Mouse (Mus musculus): Measurements from ENCODE around the gene Cnga1. TPM values are rescaled to one million over a fixed set of nuclear protein-coding genes. Genes with fewer than 3 reads are reported as not detected.

Cnga1 gene
- polyA plus RNA-seq, 1 experiment from 2014 or later, result not detected

DNA sequence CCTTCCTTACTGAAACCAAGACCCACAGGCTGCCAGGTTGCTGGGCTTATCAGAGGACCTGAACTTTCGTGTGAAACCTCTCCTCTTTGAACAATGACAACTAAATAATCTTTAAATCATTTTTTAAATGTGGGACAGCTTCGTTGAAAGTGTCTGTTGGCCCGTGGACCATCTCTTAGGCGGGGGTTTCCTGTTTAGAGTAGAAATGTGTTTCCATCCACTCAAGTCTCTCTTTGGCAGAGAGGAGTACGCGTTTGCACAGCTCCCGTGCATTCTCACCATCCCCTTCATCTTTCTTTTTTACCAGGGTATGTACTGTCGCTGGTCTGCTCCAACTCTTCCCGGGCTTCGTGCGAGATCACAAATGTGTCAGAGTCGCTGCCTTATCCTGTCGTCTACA is 14.3 kb upstream of the Cnga1 start:
- Histone ChIP-seq H3K27me3 (no peaks in the 10 kb centered on the region), H3K9ac (no peak overlapping the region), H3K4me3 (no peak overlapping the region), H3K4me1 (no peaks in the 10 kb centered on the region), H3K4me2 (replicated peaks) (no peak overlapping the region), H3K36me3 (no peaks in the 10 kb centered on the region), H3K9me3 (no peaks in the 10 kb centered on the region), H3K27ac (no peak overlapping the region)
- ATAC-seq (ENCODE audit: insufficient number of reproducible peaks, insufficient read depth, low FRiP score, low TSS enrichment), result no peak
- 84% methylated on average over 13 of the region's 13 CpGs for WGBS

DNA sequence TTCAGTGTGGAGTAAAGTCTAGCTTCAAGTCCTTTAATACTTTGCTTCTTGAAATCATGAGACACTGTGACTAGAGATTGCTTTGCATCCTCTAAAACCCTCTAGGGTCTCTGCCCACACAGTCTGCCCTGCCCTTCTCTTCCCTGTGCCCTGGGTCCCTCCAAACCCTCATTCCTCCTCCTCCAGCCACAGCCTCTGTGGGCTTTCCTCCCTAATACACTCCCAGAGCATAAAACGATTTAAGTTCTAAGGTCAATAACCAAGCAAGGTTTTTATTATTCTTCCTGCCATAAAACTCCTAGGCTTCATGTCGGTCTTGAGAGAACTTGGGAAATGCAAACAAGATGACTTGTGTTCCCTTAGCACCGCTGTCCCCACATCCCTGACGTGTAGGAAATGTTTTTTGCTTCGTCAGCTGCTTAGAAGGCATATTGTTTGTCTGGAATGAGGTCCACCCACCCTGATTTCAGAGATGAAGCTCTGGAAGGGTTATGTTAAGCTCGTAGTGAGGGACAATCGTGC is 12.3 kb upstream of the Cnga1 start:
- no peak for ATAC-seq (ENCODE audit: insufficient number of reproducible peaks, insufficient read depth, low FRiP score, low TSS enrichment)
- Histone ChIP-seq H3K4me2 (replicated peaks) (no peak overlapping the region), H3K4me1 (no peaks in the 10 kb centered on the region), H3K36me3 (no peaks in the 10 kb centered on the region), H3K9me3 (no peaks in the 10 kb centered on the region), H3K9ac (no peak overlapping the region), H3K27ac (no peak overlapping the region), H3K4me3 (no peak overlapping the region), H3K27me3 (no peaks in the 10 kb centered on the region)
- WGBS, result 51% methylated on average over 7 of the region's 7 CpGs

DNA sequence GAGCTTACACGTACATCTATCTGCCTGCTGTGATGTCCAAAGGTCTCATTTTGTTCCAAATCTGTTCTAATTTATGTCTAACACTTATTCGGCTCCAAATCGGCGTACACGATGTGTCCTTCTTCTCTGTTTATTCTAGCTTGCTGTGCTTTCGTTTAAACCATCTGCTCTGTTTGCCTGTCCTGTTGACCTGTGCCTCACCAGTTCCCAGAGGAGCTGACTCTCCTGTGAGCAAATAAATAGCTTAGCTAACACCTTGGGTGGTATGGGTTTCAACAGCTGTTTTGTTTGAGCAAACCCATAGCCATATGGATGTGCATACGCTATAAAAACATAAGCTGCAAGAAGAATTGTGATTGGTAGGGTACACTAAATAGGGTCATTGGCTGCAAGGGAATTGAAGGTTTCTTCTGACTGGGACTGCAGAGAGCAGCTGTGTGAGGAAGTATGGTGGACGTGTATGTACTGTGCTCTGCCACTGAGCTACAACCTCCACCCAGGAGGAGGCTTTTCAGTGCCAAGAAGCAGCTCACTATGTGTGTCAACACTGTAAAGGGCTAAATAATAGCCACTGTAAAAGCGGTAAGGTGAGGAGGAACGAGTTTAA is 9.1 kb upstream of the Cnga1 start:
- no peaks in the 10 kb centered on the region for H3K9me3 ChIP-seq
- WGBS, result 65% methylated on average over 10 of the region's 10 CpGs
- H3K36me3 ChIP-seq, result no peaks in the 10 kb centered on the region
- H3K4me1 ChIP-seq, result no peaks in the 10 kb centered on the region
- H3K27me3 ChIP-seq, result peaks cover 8% of the 10 kb centered on the region; the same call in 1 of the 2 replicates
- ATAC-seq (ENCODE audit: insufficient number of reproducible peaks, insufficient read depth, low FRiP score, low TSS enrichment), result no peak
- H3K9ac ChIP-seq, result no peak overlapping the region
- H3K27ac ChIP-seq, result no peak overlapping the region
- no peak overlapping the region for H3K4me3 ChIP-seq
- H3K4me2 ChIP-seq (replicated peaks), result no peak overlapping the region

DNA sequence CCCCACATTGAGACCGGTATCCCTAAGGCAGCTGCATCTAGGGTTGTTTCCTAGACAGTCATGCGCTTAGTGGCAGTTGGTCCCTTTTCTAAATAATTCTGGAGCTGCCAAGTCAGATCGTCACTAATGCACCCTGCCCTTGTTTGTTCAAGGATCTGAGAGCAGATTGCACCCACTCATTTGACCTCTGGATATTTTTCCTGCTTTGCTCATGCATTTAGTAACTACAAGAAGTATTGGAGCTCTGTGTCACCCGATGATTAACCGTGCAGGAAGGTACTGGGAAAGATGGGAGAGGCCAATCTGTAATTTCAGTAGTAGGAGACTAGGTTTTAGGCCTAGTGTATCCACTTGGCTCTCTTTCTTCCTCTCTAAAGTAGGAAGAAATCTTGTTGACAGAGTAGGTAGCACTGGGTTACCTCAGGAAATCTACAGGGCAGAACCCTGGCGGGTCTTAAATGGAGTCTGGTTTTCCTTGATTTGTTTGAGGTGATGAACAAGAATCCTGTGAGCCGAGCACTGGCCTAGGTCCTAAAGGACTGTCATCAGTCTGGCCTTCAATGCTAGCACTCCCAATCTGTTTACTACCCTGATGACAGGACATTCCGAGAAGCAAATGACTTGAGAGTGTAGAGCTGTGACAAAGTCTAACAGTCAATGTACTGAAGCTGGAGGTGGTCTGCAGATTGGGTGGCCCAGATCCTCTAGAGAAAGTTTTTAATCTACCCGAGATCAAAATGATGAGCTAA is 5.1 kb upstream of the Cnga1 start:
- no peak overlapping the region for H3K4me2 ChIP-seq (replicated peaks)
- no peaks in the 10 kb centered on the region for H3K36me3 ChIP-seq

DNA sequence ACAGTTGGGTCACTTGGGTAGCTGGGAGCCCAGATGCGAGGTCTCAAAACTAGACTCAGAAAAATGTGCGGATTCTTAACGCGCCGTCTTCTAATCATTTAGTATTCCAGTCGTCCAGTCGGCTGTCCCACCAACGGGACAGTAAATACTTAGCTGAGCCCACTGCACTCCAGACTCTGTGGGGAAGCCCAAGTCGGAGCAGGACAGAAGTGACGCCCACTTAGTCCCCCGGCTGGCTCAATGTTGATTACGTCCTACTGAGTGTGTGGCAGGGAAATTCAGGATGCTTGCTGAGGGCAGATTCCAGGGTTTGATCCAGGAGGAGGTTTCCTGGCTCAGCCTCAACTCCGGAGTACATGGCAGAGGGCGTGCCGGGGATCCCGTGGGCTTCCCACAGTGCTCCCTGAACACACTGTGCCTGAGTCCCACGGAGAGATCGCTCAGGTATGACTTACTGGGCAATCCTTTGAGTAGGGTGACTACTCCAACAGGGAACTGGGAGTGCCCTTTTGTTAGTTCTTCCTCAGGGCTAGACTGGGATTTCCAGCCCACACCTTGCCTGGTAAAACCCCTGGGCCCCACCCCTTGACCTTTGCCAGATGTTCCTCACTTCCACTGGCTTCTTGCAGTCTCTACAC is 4.0 kb upstream of the Cnga1 start:
- Histone ChIP-seq H3K27me3 (peaks cover 17% of the 10 kb centered on the region; the same call in 1 of the 2 replicates), H3K36me3 (no peaks in the 10 kb centered on the region), H3K4me3 (peak overlapping the region; percentile 42), H3K4me1 (no peaks in the 10 kb centered on the region), H3K9ac (peak overlapping the region; percentile 37; the same call in 1 of the 2 replicates), H3K27ac (no peak overlapping the region), H3K4me2 (replicated peaks) (peak overlapping the region; percentile 77), H3K9me3 (no peaks in the 10 kb centered on the region)
- ATAC-seq (ENCODE audit: insufficient number of reproducible peaks, insufficient read depth, low FRiP score, low TSS enrichment), result no peak
- 10% methylated on average over 18 of the region's 18 CpGs for whole genome bisulfite sequencing

More for the DNA sequence above, 5.1 kb upstream of the Cnga1 start:
- H3K4me1 ChIP-seq, result no peaks in the 10 kb centered on the region
- H3K9ac ChIP-seq, result no peak overlapping the region
- WGBS, result 86% methylated on average over 9 of the region's 9 CpGs
- ATAC-seq (ENCODE audit: insufficient number of reproducible peaks, insufficient read depth, low FRiP score, low TSS enrichment), result no peak
- H3K27me3 ChIP-seq, result peaks cover 17% of the 10 kb centered on the region; the same call in 1 of the 2 replicates
- H3K9me3 ChIP-seq, result no peaks in the 10 kb centered on the region
- H3K4me3 ChIP-seq, result no peak overlapping the region
- H3K27ac ChIP-seq, result no peak overlapping the region

DNA sequence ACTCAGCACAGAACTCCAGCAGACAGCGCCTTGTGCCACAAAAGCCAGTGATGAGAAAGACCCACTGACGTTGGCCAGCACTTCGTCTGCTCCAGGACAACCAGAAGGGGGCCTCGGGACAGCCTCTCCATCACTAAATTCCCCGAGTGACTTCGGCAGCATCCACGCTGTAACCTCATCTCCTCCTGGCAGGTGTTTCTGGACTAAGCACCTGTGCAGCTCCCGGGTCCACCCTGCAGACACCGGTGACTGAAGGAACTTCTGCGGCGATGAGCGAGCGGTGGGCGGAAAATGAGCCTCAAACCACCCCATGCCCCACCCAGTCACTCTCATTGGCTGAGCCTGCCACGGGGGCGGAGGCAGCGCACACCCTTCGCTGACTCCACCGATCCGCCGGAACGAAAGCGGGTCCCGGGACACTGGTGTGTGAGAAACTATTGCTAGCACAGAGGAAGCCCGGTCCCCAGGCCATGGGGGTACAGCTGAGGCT is 3.4 kb upstream of the Cnga1 start, which contains the start of gene Nipal1:
TSS of gene Nipal1 (plus strand) at position 378 of the 490 bp plus-strand sequence.
- peak within 1 kb of the TSS; percentile 42 for H3K4me3 ChIP-seq
- WGBS, result under 1% methylated on average over 25 of the region's 25 CpGs
- H3K4me2 ChIP-seq (replicated peaks), result peak within 1 kb of the TSS; percentile 77
- peaks cover 17% of the 10 kb centered on the region; the same call in 1 of the 2 replicates for H3K27me3 ChIP-seq
- H3K9ac ChIP-seq, result peak within 1 kb of the TSS; percentile 37; the same call in 1 of the 2 replicates
- no peaks in the 10 kb centered on the region for H3K4me1 ChIP-seq
- H3K9me3 ChIP-seq, result no peaks in the 10 kb centered on the region
- peak; percentile 89 for ATAC-seq (ENCODE audit: insufficient number of reproducible peaks, insufficient read depth, low FRiP score, low TSS enrichment)
- no peaks in the 10 kb centered on the region for H3K36me3 ChIP-seq
- no peak within 1 kb of the TSS for H3K27ac ChIP-seq

DNA sequence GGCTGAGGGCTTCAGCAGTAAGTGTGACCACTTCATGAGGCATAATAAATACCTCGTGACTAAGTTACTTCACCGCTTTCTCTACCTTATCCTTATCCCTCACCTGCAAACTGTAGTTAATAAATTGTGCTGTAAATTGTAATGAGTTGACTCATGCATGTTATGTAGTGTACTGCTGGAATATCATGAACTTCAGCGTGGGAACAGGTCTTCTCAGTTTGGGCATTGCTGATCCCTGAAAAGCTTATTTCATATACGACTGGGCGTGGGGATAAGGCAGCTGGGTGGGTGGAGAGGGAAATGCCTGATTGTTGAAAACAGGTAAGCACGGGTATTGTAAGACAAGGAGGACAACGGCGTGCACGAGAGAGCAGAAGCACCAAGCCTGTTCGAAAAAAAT is 2.9 kb upstream of the Cnga1 start:
- 32% methylated on average over 10 of the region's 10 CpGs for WGBS
- Histone ChIP-seq H3K9me3 (no peaks in the 10 kb centered on the region), H3K9ac (no peak overlapping the region), H3K36me3 (no peaks in the 10 kb centered on the region), H3K4me2 (replicated peaks) (peak overlapping the region; percentile 77), H3K27me3 (peaks cover 17% of the 10 kb centered on the region; the same call in 1 of the 2 replicates), H3K4me1 (no peaks in the 10 kb centered on the region), H3K27ac (no peak overlapping the region), H3K4me3 (peak overlapping the region; percentile 42)
- ATAC-seq (ENCODE audit: insufficient number of reproducible peaks, insufficient read depth, low FRiP score, low TSS enrichment), result no peak

DNA sequence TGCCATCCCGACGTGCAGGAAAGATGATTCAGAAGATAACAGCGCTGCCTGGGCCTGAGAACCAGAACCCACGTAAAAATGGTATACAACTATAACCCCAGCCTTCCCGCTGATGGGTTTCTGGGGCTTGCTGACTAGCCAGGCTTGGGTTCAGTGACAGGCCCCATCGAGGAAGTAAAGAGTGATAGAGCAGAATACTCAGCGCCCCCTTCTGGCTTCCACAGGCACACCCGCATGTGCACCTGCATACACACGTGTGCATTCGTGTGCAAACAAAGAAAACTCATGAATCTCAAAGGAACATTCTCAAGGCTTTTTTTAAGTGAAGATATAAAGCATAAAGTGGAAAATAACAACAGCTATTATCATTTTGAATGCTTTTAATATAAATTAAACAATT is 2.1 kb upstream of the Cnga1 start:
- H3K36me3 ChIP-seq, result no peaks in the 10 kb centered on the region
- H3K4me1 ChIP-seq, result no peaks in the 10 kb centered on the region
- H3K4me3 ChIP-seq, result no peak overlapping the region
- no peak for ATAC-seq (ENCODE audit: insufficient number of reproducible peaks, insufficient read depth, low FRiP score, low TSS enrichment)
- no peak overlapping the region for H3K4me2 ChIP-seq (replicated peaks)
- H3K27me3 ChIP-seq, result peaks cover 17% of the 10 kb centered on the region; the same call in 1 of the 2 replicates
- no peak overlapping the region for H3K27ac ChIP-seq
- no peaks in the 10 kb centered on the region for H3K9me3 ChIP-seq
- 39% methylated on average over 10 of the region's 10 CpGs for WGBS
- no peak overlapping the region for H3K9ac ChIP-seq

DNA sequence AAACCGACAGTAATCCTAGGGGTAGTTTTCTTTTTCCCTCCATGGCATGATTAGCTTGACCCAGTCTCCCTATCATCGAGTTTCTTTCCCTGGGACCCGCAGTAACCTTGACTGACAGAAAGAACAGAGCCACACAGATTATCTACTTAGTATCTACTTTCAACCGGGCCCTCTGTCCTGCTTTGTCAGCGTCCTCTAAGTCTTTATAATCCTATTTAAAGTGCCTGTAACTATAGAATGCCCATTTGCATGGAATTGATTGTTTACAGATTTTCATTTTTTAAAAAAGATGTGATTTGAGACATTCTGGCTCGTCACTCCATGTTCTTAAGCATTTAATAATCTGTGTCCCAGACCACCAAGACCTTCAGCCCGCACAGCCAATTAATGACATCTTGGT is 420 bp downstream of the Cnga1 start:
- no peak for ATAC-seq (ENCODE audit: insufficient number of reproducible peaks, insufficient read depth, low FRiP score, low TSS enrichment)
- 52% methylated on average over 7 of the region's 7 CpGs for WGBS
- Histone ChIP-seq H3K27me3 (peaks cover 13% of the 10 kb centered on the region; the same call in 1 of the 2 replicates), H3K4me1 (no peaks in the 10 kb centered on the region), H3K4me3 (no peak overlapping the region), H3K27ac (no peak overlapping the region), H3K4me2 (replicated peaks) (no peak overlapping the region), H3K9ac (no peak overlapping the region), H3K36me3 (no peaks in the 10 kb centered on the region), H3K9me3 (no peaks in the 10 kb centered on the region)

DNA sequence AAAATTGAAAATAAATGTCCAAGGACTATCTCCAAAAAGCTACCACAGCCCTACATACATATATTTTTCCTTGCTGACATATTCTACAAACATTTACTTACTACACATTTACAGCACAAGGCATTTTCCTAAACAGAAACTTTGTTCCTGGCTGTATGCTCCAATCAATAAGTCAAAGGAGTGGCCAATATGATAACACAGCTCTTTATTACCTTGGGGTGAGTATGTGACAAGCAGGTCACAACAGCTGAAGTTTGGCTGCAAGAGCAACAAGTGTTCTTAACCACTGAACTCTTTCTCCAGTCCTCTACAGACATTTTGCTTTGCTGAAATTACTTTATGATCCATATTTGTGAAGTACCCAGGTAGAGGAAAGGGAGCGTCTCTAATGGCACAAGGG is 4.0 kb downstream of the Cnga1 start:
- H3K27ac ChIP-seq, result no peak overlapping the region
- H3K4me3 ChIP-seq, result no peak overlapping the region
- H3K9me3 ChIP-seq, result no peaks in the 10 kb centered on the region
- H3K4me2 ChIP-seq (replicated peaks), result no peak overlapping the region
- H3K27me3 ChIP-seq, result no peaks in the 10 kb centered on the region
- no peak overlapping the region for H3K9ac ChIP-seq
- H3K4me1 ChIP-seq, result no peaks in the 10 kb centered on the region
- ATAC-seq (ENCODE audit: insufficient number of reproducible peaks, insufficient read depth, low FRiP score, low TSS enrichment), result no peak
- 95% methylated on average over 1 of the region's 1 CpGs for WGBS
- no peaks in the 10 kb centered on the region for H3K36me3 ChIP-seq

DNA sequence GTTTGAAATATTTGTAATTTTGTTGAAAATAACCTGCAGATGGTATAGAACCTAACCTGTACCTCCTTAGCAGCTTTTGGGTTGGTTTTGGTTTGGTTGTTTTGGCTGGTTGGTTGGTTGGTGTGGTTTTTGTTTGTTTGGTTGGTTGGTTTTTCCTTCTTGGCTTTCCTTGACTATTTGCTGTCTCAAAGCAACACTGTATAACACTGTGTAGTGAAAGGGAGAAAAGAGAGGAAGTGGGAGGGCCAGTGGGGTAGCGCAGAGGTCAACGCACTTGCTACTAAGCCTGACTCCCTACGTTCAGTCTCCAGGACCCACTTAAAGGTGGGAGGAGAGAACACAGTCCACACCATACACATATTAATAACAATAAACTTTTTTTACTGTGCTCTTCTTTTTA is 7.5 kb downstream of the Cnga1 start:
- Histone ChIP-seq H3K27ac (no peak overlapping the region), H3K4me2 (replicated peaks) (no peak overlapping the region), H3K9ac (no peak overlapping the region), H3K36me3 (no peaks in the 10 kb centered on the region), H3K27me3 (no peaks in the 10 kb centered on the region), H3K9me3 (no peaks in the 10 kb centered on the region), H3K4me3 (no peak overlapping the region), H3K4me1 (no peaks in the 10 kb centered on the region)
- 82% methylated on average over 3 of the region's 3 CpGs for WGBS
- ATAC-seq (ENCODE audit: insufficient number of reproducible peaks, insufficient read depth, low FRiP score, low TSS enrichment), result no peak

All from embryonic facial prominence, embryonic 12.5 days (tissue).